Mouse (Mus musculus) neutrophil, adult 5-6 weeks (primary cell): ENCODE measurements around the gene Pfn4. TPM values are rescaled to one million over a fixed set of nuclear protein-coding genes. Genes with fewer than 3 reads are reported as not detected.
"Not testable (repeated sequence)": the region's sequence is repeated elsewhere in the genome, so short reads cannot be mapped to it uniquely, and the experiment has no call there.

Source experiments
- ATAC-seq: fragments of 151-379, 151-347 bp; 2 replicates; pipeline ENCODE4 v1.8.0; 2017; ENCODE audit warnings: mild to moderate bottlenecking, moderate TSS enrichment; ENCODE audit not compliant: insufficient number of reproducible peaks, poor library complexity, low FRiP score, severe bottlenecking; ENCODE audit errors: extremely low read depth
- total RNA-seq: library from RNA; stranded (forward); fragments of 200-1000 nt; gene quantifications from 2 replicates; pipeline ENCODE4 v1.2.3, GENCODE M21; 2017

Gene Pfn4
- total RNA-seq: not detected in 2 replicates

DNA sequence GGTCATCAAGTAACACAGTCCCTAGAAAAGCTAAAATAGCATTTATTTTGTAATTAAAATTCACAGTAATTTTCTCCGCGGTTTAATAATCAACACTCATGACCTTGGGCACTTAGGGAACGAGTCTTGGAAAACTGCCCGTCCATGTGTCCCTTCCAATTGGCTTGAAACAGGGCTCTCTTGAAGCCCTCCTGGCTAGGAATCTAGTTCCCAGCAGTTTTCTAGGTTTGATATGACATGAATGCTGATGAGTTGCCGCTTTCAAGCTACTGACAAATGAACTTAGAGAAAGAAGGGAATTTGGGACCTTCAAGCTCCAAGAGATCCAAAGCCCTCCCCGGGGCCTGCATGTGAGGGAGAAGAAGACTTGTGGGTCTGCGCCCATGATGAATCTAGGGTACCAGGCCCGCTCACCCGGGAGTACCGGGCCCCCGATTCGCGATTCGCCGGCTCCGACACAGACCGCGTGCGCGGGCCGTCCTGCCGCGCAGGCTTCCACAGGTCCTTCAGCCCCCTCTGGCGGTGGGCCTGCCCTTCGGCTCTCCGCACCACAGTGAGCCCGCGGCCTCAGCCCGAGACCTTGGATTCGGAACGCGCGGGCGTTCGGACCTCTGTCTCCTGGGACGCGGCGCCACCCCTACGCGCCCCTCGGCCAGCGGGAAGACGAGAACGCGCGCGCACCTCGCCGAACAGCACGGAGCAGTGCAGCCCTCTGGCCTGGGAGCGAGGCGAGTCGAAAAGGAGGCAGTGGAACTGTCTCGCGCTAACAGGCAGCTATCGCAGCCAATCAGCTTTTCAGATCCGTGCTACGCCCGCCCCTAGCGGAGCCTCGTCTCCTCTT, at the start of gene Pfn4, which contains the start of gene Fam228b:
Gene Pfn4 (plus strand): TSS at position 531 of the 841 bp plus-strand sequence.
Gene Fam228b (minus strand): TSS at position 776 of the 841 bp plus-strand sequence.
- peak; percentile 89 for ATAC-seq

DNA sequence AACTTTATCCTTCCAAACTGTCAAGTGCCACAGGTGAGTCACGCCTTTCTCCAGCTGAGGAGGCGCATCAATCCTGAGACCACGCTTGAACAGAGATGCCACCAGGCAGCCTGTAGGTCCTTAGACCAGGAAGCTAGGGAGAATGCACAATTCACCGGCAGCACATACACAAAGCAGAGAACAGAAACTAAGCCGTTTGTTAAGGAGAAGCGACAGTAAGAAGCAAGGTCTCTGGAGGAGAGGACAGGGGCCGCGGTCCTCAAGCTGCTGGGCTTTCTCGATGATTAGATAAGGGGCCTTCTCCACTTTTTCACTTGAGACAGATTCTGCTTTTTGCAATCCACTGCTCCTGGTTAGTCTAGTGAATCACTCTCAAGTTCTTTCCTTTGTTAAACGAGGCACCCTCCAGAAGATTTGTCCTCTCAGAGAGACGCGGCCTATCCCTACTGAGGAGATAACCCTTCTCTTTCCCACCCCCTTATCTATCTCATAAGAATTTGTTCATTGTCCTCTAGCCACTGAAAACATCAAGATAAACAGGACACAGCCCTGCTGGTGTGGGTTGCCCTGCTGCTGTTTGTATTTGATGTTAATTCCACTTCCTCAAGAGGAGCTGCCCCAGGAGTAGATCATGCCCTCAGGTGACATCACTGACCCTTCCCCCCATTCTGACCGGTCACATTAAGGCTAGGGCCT, 49.6 kb upstream of the Pfn4 start:
- no peak for ATAC-seq

DNA sequence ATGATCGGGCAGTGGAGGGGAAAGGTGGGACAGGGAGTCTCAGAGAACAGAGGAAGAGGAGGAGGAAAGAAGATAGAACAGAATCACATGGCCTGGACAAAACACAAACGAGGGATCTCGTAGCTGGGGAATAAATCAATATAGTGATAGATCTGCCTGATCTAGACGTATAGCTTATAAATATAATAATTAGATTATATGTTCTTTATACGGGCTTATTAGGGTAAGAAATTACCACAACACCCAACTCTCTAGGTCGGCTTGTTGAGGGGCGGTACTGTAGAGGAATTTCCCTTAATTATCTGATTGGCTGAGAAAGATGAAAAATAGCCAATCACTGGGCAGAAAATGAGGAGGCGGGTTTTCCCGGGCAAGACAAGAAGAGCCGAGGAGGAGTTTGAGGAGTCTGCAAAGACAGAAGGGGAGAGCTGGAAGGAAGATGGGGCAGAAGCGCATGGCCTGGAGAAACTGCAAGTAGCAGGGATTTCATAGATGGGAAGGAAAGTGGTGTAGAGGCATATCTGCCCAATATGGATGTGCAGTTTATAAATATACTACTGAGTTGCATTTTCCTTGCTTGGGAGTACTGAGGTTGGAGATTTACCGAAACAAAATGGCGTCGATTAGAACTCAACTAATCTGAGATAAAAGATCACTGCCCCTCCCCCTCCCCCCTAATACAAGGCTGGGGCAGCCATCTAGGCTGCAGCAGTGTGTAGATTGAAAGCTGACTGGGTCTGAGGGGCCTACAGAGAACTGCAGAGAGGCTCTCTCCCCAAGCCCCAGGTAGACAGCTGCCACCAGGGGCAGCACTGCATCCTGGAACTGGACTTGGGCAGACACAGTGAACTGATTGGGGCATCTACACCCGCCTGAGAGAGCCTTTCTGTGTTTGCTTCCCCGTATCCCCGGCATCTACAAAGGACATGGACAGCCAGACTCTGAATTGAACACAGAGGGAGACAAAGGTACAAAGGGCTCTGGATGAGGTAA, 48.8 kb upstream of the Pfn4 start:
- no peak for ATAC-seq

DNA sequence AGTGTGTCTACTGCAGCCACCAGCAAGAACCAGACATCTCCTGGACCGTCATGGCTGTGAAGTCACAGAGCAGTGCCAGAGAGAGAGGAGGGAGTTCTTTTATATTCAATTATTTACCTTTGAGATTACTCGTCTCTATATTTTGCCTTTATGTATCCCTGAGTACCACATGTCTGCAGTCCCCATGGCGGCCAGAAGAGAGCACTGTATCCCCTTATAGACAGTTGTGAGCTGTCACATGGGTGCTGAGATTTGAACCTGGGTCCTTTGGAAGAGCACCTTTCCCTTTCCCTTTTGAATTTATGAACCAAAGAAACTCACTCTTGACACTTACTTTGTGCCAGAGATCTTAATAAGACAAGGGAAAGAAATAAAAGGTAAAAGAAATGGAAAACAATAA, 39.7 kb upstream of the Pfn4 start:
- no peak for ATAC-seq

DNA sequence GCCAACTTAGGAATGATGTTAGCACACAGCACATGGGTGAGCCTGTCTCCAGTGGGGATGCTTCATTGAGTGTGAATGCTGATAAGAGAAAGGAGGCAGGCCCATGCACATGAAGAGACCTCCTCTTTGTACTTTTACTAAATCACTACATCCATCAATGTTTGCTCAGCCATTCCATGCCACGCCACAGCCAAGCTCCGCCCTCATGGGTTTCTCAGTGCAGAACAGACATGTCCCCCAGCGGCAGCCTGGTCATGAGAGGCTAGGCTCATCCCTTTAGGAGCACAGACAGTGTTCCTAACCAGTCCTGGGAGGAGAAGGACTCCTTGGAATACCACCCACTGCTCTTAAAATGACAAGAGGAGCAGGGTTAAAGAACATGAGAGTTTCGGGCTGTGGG, 37.2 kb upstream of the Pfn4 start:
- ATAC-seq: no peak

DNA sequence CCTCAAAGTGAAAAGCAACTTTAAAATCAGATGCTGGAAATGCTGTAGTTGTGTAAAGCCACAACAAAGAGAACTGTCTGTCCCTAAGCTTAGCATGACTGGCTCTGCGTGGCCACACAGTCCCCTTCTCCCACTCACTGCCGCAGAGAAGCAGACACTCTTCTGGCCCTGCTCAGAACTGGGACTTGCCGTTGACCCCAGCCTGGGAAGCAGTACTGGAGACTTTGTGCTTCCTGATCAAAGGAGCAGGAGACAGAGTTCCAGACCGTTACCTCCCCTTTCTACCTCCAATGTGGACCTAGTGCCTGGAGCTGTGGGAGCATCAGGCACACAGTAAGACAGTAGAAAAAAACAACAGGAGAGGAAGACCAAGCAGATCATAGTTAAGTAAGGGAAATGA, 36.5 kb upstream of the Pfn4 start:
- no peak for ATAC-seq

DNA sequence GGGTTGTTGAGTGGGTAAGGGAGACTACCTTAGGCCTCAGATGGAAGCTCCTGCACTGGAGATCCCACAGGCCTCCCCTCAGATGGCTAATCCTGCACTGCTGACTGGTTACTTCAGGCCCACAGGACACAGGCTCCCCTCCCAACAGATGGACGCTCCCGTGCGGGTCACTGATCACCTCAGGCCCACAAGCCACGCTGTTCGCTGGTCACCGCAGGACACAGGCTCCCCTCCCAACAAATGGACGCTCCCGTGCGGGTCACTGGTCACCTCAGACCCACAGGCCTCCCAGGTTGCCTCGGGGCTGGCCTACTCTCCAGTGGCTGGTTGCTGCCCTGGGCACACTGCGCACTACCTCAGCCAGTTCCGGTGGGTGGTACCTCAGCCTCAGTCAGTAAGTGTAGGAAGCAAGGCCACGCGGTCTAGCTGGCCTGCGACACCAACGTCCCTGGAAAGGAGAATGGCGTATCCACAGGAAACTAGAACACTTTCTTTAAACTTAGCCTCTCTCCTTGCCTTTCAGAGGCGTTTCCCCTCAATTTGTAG, 30.7 kb upstream of the Pfn4 start, which contains the start of gene Fam228a:
Gene Fam228a (minus strand): TSS at position 400 of the 546 bp plus-strand sequence.
- ATAC-seq: no peak

DNA sequence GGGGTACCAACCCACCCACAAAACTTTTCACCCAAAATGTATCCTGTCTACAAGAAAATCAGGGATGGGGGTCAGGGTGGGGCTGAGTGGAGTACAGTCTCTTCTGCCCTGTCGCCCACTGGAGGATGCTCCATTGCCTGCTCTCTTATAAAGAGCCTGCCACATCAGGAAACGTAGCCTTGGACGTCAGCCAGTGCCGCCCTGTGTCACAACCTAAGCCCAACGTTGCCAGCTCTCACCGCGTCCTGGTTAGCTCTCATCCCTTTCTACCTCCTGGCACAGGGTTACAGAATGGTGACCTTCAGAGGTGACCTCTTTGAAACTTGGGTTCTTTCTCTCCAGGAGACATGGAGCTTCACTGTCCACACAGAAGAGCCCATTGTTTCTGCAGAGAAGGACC, 28.0 kb upstream of the Pfn4 start:
- ATAC-seq: no peak

DNA sequence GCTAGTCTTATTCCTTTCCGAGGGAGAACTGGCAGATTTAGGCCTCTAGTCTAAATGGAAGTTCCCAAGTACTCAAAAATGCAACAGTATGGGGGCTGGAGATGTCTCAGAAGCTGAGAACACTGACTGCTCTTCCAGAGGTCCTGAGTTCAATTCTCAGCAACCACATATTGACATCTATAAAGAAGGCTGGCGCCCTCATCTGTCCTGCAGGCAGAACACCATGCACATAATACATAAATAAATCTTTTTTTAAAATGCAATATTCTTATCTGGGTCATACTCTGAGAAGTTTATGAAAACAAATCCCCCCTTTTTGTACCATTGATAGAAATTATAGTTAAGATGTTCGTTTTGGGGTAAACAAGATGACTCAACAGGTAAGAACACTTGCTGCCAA, 26.6 kb upstream of the Pfn4 start:
- no peak for ATAC-seq

DNA sequence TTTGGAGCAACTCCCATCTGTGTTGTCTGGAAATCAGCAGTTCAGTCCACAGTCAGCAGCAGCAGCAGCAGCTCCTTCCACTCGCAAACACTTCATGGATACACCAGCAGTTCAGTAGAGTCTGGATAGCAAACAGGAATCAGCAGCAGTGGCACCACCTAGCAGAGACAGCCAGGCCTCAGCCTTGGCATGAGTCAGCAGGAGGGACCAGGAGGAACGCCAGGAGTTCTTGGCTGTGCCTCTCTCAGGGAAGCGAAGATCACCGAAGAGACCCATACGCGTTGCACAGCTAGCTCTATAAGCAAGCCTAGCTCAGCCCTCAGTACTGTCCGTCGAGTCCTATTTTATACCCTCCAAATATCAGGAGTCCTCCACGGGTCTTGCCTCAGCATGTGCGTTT, 24.3 kb upstream of the Pfn4 start:
- no peak for ATAC-seq

DNA sequence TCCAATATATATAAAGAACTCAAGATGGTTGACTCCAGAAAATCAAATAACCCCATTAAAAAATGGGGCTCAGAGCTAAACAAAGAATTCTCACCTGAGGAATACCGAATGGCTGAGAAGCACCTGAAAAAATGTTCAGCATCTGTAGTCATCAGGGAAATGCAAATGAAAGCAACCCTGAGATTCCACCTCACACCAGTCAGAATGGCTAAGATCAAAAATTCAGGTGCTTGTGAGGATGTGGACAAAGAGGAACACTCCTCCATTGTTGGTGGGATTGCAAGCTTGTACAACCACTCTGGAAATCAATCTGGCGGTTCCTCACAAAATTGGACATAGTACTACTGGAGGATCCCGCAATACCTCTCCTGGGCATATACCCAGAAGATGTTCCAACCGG, 14.4 kb upstream of the Pfn4 start:
- not testable (repeated sequence) for ATAC-seq

DNA sequence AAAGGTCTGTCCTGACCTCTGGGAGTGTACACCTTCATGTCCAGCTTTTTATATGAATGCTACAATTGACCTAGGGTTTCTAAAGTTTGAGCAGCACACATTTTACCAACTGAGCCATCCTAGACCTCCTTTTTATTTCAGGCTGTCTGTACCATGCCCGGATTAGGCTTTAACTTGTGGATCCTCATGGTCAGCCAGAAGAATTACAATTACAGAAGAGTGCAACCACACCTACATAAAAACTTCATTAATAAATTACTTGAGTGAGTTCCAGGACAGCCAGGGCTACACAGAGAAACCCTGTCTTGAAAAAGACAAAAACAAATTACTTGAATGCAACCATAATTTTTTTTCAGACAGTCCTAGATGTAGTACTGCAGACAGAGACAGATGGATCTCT, 11.8 kb upstream of the Pfn4 start:
- no peak for ATAC-seq

DNA sequence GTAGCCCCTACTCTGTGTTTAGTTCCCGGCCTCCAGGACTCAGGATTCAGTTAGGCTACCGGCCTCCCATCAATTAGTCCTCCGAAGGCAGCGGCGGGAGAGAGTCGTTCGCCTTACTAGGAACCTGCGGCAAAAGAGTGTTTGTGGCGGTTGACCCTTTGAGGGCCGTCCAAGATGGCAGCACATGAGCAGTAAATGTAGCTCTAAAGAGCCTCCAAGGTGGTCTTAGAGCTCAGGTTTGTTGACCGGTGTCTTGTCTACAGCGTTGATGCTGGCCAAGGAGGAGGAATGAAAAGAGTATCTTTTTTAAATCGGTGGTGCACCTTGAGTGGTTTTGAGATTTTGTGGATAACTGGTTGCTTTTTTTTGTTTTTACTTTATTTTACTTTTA, 506 bp downstream of the Pfn4 start:
- ATAC-seq: no peak

DNA sequence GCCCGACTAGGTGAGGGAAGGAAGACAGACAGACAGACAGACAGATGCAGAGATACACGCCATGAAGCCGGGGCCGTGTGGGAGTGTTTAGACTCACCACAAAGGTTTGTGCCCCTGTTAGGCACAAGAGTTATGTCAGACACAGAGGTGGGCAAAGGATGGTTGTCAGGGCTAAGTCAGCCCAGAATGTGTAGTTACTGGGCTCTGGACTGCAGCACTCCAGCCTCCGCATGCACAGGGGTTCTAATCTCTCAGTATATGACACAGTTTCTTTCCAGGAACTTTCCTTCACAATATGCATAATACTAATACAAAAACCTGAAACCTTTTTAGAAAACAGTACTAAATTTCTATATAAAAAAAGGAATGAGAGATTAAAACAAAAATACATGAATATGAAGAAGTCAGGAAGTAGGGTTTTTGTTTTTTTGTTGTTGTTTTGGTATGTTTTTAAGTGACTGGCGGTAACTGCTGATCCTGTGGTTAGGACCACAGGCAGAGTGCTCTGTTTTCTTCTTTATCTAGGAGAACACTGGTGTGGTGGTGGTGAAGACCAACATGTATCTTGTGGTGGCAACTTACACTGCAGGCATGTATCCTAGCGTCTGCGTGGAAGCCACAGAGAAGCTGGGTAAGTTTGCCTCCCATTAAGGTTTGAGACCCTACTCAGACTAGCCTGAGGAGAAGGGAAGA, 6.2 kb downstream of the Pfn4 start:
- ATAC-seq: no peak

DNA sequence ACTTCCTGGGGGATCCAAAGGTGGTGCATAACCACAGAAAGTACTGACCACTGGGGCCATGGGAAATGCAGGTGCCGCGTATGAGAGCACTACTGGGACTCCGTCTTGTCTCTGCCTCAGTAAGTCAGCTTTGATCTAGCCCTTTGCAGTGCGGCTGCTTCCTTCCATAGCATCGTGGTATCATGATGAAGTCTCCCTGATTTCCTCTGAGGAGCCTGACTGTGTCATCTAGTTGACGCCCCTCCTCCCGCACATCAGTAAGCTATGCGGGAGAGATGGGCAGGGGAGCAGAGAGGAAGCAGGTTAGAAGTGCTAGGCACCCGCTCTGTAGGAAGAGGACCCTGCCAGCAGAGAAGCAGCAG, 6.7 kb downstream of the Pfn4 start:
- no peak for ATAC-seq

DNA sequence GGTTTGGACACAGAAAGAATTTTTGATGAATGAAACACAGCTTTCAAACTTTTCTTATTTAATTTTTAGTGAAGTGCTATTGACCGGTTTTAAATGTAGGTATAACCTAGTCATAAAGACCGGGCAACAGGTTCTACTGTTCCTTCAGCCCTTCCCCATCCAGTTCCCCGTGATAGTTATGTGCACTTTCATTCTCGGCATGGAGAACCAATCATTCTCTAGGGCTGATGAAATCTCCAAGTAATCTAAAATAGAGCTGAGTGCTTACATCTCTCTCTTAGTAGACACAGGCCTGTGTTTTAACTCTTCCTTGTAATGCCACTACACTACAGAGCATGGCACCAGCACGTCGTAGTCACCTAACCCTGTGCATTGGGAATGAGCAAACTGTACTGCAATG, 8.9 kb downstream of the Pfn4 start:
- no peak for ATAC-seq

DNA sequence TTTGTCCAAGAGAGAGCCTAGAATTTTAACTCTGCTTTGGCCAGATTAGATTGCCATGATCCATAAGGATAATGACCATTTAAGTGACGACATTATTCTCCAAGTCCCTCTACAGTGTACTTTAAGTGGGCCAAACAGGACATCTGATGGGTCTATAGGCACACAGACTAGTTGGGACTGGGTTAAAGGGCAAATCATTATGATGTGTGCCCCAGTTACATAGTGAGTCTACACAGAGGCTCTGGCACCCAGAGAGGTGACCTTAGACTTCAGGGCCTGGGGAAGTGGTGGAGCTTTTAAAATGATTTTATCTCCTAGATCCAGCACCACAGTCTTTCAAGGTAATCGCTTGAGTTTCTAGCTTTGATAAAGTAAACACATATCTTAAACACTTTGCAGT, 11.4 kb downstream of the Pfn4 start:
- no peak for ATAC-seq

DNA sequence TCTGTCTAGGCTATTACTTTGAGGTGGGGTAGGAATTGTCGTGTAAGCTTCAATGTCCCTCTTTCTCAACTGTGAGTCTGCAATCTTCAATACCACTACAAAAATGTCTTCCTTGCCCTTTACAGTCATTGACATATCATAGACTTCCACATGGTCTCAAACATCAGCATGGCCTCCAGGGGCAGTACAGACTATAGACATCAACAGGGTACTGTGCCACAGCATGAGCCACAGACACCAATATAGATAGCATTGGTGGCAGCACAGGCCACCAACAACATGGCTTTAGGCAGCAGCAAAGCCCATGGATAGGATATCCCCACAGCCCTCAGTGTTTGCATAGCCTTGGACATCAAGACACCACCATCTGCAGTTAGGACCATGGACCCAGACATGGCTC, 12.4 kb downstream of the Pfn4 start:
- ATAC-seq: no peak
